Mouse (Mus musculus): ENCODE data around the gene Cpeb1. TPM values are rescaled to one million over a fixed set of nuclear protein-coding genes. Genes with fewer than 3 reads are reported as not detected.

The Cpeb1 gene
- polyA plus RNA-seq, 1 experiment from 2014 or later = 1.0 TPM

DNA sequence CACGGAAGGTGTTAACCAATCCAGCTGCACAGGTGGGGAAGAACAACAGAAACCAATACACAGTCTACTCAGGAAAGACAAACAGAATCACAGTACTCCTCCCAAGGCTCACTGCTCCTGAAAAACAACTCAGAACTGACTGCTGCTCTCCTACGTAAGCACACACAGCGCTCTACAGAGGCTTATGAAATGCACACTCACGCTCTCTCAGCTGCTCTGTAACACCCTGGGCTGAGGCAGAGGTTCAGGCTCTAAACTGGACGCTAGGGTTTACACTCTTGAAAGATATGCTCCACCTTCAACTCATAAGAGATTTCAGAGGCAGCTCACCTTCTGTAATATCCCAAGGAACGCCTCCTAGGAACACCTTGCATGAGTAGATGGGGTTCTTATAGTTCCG lies 98.3 kb downstream of the Cpeb1 start:
- no peak overlapping the region for H3K4me3 ChIP-seq (ENCODE audit: low read depth, low read length)
- H3K9me3 ChIP-seq (replicated peaks; ENCODE audit: control insufficient read depth, low read length) = no peaks in the 10 kb centered on the region
- H3K36me3 ChIP-seq (replicated peaks; ENCODE audit: control insufficient read depth, insufficient read depth, low read depth, low read length) = no peaks in the 10 kb centered on the region
- DNase-seq (ENCODE audit: low spot score) (no peak), ATAC-seq (replicated peaks; ENCODE audit: insufficient number of reproducible peaks, low FRiP score, low TSS enrichment, low read depth) (no peak)
- no peak overlapping the region for H3K4me2 ChIP-seq (ENCODE audit: low read depth, low read length)
- H3K4me1 ChIP-seq (ENCODE audit: control insufficient read depth, insufficient read depth, low read length) = no peaks in the 10 kb centered on the region
- 81% methylated on average over 7 of the region's 7 CpGs for WGBS
- H3K27ac ChIP-seq (replicated peaks; ENCODE audit: low read depth, low read length) = no peak overlapping the region
- no peaks in the 10 kb centered on the region for H3K27me3 ChIP-seq (ENCODE audit: control insufficient read depth, insufficient read depth, low read length)
- no peak overlapping the region for H3K9ac ChIP-seq (replicated peaks; ENCODE audit: low read length)

DNA sequence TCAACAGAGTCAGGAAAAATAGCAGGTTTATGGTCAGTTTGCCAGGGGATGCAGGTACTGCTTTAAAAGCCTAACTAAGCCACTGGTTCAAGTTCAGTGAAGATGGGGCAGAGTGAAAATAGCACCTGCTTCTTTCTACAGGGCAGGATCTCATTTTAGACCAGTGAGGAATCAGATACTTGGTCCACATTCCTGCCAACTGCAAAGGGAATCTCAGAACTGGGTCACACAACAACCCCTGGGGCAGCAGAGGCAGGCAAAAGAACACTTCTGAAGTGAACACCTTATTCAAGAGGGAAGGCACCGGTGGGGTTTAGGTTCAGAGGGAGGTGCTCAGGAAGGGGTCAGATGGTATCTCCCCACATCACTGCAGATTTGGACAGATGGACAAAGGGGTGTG lies 98.9 kb downstream of the Cpeb1 start:
- Histone ChIP-seq H3K9ac (replicated peaks; ENCODE audit: low read length) (no peak overlapping the region), H3K36me3 (replicated peaks; ENCODE audit: control insufficient read depth, insufficient read depth, low read depth, low read length) (no peaks in the 10 kb centered on the region), H3K9me3 (replicated peaks; ENCODE audit: control insufficient read depth, low read length) (no peaks in the 10 kb centered on the region), H3K4me2 (ENCODE audit: low read depth, low read length) (no peak overlapping the region), H3K27me3 (ENCODE audit: control insufficient read depth, insufficient read depth, low read length) (no peaks in the 10 kb centered on the region), H3K4me3 (ENCODE audit: low read depth, low read length) (no peak overlapping the region), H3K27ac (replicated peaks; ENCODE audit: low read depth, low read length) (no peak overlapping the region), H3K4me1 (ENCODE audit: control insufficient read depth, insufficient read depth, low read length) (no peaks in the 10 kb centered on the region)
- 78% methylated on average over 1 of the region's 1 CpGs for WGBS
- DNase-seq (ENCODE audit: low spot score) (no peak), ATAC-seq (replicated peaks; ENCODE audit: insufficient number of reproducible peaks, low FRiP score, low TSS enrichment, low read depth) (no peak)

DNA sequence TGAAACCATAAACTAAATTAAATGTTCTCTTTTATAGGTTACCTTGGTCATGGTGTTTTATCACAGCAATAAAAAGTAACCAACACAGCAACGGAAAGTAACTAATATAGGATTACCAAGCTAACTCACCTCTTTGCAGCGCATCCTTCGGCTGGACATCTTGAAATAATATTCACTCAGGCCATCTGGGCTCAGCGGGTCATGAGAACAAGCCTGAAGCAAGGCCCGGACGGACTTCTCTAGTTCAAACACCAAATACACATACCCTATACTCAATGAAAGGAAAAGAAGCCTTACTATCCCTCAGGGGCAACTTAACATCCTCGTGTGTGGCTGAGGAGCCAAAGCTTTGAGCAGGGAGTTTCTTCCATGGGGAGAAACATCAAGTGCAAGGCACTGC lies 99.5 kb downstream of the Cpeb1 start:
- Histone ChIP-seq H3K4me1 (ENCODE audit: control insufficient read depth, insufficient read depth, low read length) (no peaks in the 10 kb centered on the region), H3K27ac (replicated peaks; ENCODE audit: low read depth, low read length) (no peak overlapping the region), H3K9ac (replicated peaks; ENCODE audit: low read length) (no peak overlapping the region), H3K4me3 (ENCODE audit: low read depth, low read length) (no peak overlapping the region), H3K9me3 (replicated peaks; ENCODE audit: control insufficient read depth, low read length) (no peaks in the 10 kb centered on the region), H3K4me2 (ENCODE audit: low read depth, low read length) (no peak overlapping the region), H3K27me3 (ENCODE audit: control insufficient read depth, insufficient read depth, low read length) (no peaks in the 10 kb centered on the region), H3K36me3 (replicated peaks; ENCODE audit: control insufficient read depth, insufficient read depth, low read depth, low read length) (no peaks in the 10 kb centered on the region)
- no peak for DNase-seq (ENCODE audit: low spot score)
- ATAC-seq (replicated peaks; ENCODE audit: insufficient number of reproducible peaks, low FRiP score, low TSS enrichment, low read depth) = no peak
- WGBS = 60% methylated on average over 7 of the region's 7 CpGs

DNA sequence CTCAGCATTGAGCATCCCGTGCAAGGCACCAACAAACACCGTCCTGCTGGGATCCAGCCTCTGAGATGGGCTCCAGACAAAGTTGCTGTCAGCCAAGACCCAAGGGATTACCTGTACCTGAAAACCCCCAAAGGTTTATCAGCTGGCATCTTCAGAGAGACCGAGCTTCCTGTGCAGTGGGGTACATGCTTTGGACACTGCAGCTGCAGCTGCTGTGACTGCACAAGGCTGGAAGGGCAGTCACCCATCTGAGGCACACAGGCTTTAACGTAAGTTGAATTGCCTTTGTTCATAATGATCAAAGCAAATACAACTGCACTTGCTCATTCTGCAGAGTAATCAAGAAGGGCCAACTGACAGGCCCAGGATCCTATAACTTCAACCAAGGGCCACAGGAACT lies 103.4 kb downstream of the Cpeb1 start:
- DNase-seq (ENCODE audit: low spot score) (no peak), ATAC-seq (replicated peaks; ENCODE audit: insufficient number of reproducible peaks, low FRiP score, low TSS enrichment, low read depth) (no peak)
- H3K4me2 ChIP-seq (ENCODE audit: low read depth, low read length) = no peak overlapping the region
- WGBS = 81% methylated on average over 4 of the region's 4 CpGs
- no peak overlapping the region for H3K27ac ChIP-seq (replicated peaks; ENCODE audit: low read depth, low read length)
- no peaks in the 10 kb centered on the region for H3K9me3 ChIP-seq (replicated peaks; ENCODE audit: control insufficient read depth, low read length)
- no peaks in the 10 kb centered on the region for H3K4me1 ChIP-seq (ENCODE audit: control insufficient read depth, insufficient read depth, low read length)
- no peaks in the 10 kb centered on the region for H3K27me3 ChIP-seq (ENCODE audit: control insufficient read depth, insufficient read depth, low read length)
- H3K9ac ChIP-seq (replicated peaks; ENCODE audit: low read length) = no peak overlapping the region
- H3K4me3 ChIP-seq (ENCODE audit: low read depth, low read length) = no peak overlapping the region
- no peaks in the 10 kb centered on the region for H3K36me3 ChIP-seq (replicated peaks; ENCODE audit: control insufficient read depth, insufficient read depth, low read depth, low read length)

DNA sequence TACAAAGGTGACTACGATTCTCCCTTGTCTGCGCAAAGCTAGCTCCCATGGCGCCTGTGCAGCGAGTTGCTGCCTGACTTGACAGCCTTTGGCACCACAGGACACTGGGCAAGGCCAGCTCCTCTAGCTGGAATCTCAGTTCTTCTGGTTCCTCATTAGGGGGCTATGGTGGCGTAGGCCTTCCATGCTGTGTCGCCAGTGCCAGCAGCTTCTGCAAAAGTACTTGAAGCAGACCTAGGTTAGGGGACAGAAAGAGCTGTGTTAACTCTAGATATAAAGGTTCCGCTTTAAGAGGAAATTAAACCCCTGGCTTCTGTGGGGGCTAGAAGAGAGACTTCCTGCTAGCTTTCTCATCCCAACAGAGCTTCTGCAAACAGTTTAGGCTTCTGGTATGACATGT lies 107.1 kb downstream of the Cpeb1 start:
- WGBS = 64% methylated on average over 7 of the region's 7 CpGs
- no peak overlapping the region for H3K4me2 ChIP-seq (ENCODE audit: low read depth, low read length)
- H3K9ac ChIP-seq (replicated peaks; ENCODE audit: low read length) = no peak overlapping the region
- no peak for ATAC-seq (replicated peaks; ENCODE audit: insufficient number of reproducible peaks, low FRiP score, low TSS enrichment, low read depth)
- H3K27ac ChIP-seq (replicated peaks; ENCODE audit: low read depth, low read length) = no peak overlapping the region
- H3K36me3 ChIP-seq (replicated peaks; ENCODE audit: control insufficient read depth, insufficient read depth, low read depth, low read length) = no peaks in the 10 kb centered on the region
- no peak for DNase-seq (ENCODE audit: low spot score)
- no peaks in the 10 kb centered on the region for H3K27me3 ChIP-seq (ENCODE audit: control insufficient read depth, insufficient read depth, low read length)
- no peak overlapping the region for H3K4me3 ChIP-seq (ENCODE audit: low read depth, low read length)
- no peaks in the 10 kb centered on the region for H3K9me3 ChIP-seq (replicated peaks; ENCODE audit: control insufficient read depth, low read length)
- no peaks in the 10 kb centered on the region; the same call in 1 of the 2 replicates for H3K4me1 ChIP-seq (ENCODE audit: control insufficient read depth, insufficient read depth, low read length)

DNA sequence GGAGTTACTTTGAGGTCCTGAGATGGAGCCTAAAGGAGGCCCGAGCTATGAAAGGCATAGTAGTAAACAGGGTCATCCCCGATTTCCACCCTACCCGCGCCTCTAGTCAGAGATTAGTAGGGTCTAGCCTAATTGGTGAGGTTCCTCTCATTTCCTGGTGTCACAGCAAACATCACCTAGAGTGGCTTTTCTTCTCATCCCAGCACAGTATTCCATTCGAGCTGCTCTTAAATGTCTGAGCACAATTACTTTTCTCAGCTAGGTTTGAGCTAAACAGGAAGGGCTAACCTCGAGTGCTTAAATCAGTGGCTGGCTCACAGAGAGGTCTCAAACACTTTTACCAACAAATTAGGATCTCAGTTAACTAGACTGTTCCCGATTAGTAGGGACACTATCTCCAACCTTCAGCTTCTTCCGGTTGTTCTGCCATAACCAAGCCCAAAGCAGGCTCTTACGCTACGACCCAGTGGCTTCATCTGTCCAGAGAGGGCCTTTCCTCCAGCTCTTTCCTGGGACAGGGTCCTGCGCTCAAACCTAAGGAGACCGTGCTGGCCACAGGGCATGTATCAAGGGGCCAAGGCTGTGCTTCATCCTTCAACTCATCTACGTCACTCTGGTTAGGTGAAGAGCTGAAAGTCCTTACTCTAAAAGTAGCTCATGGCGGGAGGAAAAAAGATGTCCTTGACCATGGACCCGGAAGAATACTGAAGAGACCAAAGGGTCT lies 109.7 kb downstream of the Cpeb1 start:
- ATAC-seq (replicated peaks; ENCODE audit: insufficient number of reproducible peaks, low FRiP score, low TSS enrichment, low read depth) (no peak; the same call in 1 of the 2 replicates), DNase-seq (ENCODE audit: low spot score) (no peak)
- peaks cover 4% of the 10 kb centered on the region for H3K36me3 ChIP-seq (replicated peaks; ENCODE audit: control insufficient read depth, insufficient read depth, low read depth, low read length)
- WGBS = 58% methylated on average over 15 of the region's 15 CpGs
- no peak overlapping the region for H3K27ac ChIP-seq (replicated peaks; ENCODE audit: low read depth, low read length)
- H3K9ac ChIP-seq (replicated peaks; ENCODE audit: low read length) = peak overlapping the region; percentile 67
- no peaks in the 10 kb centered on the region for H3K27me3 ChIP-seq (ENCODE audit: control insufficient read depth, insufficient read depth, low read length)
- H3K4me3 ChIP-seq (ENCODE audit: low read depth, low read length) = peak overlapping the region; percentile 96
- H3K9me3 ChIP-seq (replicated peaks; ENCODE audit: control insufficient read depth, low read length) = no peaks in the 10 kb centered on the region
- no peaks in the 10 kb centered on the region; the same call in none of the 2 replicates for H3K4me1 ChIP-seq (ENCODE audit: control insufficient read depth, insufficient read depth, low read length)
- H3K4me2 ChIP-seq (ENCODE audit: low read depth, low read length) = peak overlapping the region; percentile 44

DNA sequence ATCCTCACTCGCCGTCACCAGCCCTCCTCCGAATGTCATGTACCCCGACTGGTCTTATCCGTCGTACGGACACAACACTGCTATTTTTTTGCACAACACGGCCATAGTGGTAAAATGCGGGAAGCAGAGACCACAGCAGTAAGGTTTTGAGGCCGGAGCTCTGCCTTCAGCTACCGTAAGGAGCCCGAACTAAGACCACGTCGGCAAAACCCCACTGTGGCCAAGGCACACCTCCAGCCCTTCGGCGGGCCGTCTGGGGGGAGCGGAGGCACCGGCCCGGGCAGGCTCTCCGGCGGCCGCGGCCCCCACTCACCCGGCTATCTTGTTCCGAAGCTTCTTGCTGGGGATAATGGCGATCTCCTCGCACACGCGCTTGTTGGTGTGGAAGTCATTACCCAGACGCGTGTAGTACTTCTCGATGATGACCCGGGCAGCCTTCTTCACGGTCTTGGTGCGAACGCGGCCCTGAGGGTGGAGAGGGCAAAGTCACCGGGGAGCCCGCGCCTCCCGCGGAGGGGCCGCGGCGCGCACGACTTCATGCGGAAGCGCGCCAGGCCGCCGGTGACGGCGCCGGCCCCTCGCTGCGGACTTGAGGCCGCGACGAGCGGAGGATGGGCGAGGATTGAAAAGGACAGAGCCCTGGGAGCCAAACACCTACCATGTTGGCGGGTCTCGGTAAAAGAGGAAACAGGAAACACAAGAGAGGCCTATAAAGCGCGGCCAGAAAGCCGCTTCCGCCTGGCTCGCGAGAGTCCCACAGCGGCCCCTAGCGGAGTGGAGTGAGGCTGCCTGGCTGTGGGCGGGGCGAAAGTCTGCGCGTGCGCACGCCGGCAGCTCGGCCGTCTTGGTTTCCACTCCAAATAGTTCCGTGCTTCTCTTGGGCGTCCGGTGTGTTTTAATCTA lies 110.5 kb downstream of the Cpeb1 start, which contains the start of gene Rps17:
Gene Rps17, minus strand, starts transcription at position 711 of the 903 bp plus-strand sequence.
- H3K27ac ChIP-seq (replicated peaks; ENCODE audit: low read depth, low read length) = peak within 1 kb of the TSS; percentile 83
- H3K4me3 ChIP-seq (ENCODE audit: low read depth, low read length) = peak within 1 kb of the TSS; percentile 96
- ATAC-seq (replicated peaks; ENCODE audit: insufficient number of reproducible peaks, low FRiP score, low TSS enrichment, low read depth) = peak; percentile 85
- DNase-seq (ENCODE audit: low spot score) = peak; percentile 94
- H3K27me3 ChIP-seq (ENCODE audit: control insufficient read depth, insufficient read depth, low read length) = no peaks in the 10 kb centered on the region
- no peaks in the 10 kb centered on the region; the same call in none of the 2 replicates for H3K4me1 ChIP-seq (ENCODE audit: control insufficient read depth, insufficient read depth, low read length)
- H3K9me3 ChIP-seq (replicated peaks; ENCODE audit: control insufficient read depth, low read length) = no peaks in the 10 kb centered on the region
- peak within 1 kb of the TSS; percentile 99 for H3K9ac ChIP-seq (replicated peaks; ENCODE audit: low read length)
- peak within 1 kb of the TSS; percentile 50 for H3K4me2 ChIP-seq (ENCODE audit: low read depth, low read length)
- H3K36me3 ChIP-seq (replicated peaks; ENCODE audit: control insufficient read depth, insufficient read depth, low read depth, low read length) = peaks cover 4% of the 10 kb centered on the region
- WGBS = under 1% methylated on average over 78 of the region's 85 CpGs

DNA sequence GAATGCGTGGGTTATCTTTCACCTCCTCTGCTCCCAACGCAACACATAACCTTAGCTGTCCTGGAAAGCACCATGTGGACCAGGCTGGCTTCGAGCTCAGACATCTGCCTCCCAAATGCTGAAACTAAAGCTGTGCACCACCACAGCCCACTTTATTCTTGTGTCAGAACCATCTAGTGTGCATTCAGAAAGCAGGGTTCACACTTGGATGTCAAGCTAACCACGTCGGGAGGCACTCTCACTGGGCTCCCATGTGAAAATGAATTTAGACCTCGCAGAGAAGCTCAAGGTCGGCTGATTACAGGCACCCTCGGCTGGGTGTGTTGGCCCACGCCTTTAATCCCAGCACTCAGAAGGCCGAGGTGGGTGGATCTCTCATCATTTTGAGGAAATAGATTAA lies 111.4 kb downstream of the Cpeb1 start:
- ATAC-seq (replicated peaks; ENCODE audit: insufficient number of reproducible peaks, low FRiP score, low TSS enrichment, low read depth) = no peak
- H3K4me2 ChIP-seq (ENCODE audit: low read depth, low read length) = peak overlapping the region; percentile 50
- no peak overlapping the region for H3K27ac ChIP-seq (replicated peaks; ENCODE audit: low read depth, low read length)
- WGBS = 16% methylated on average over 10 of the region's 10 CpGs
- no peak for DNase-seq (ENCODE audit: low spot score)
- peaks cover 4% of the 10 kb centered on the region for H3K36me3 ChIP-seq (replicated peaks; ENCODE audit: control insufficient read depth, insufficient read depth, low read depth, low read length)
- H3K9me3 ChIP-seq (replicated peaks; ENCODE audit: control insufficient read depth, low read length) = no peaks in the 10 kb centered on the region
- peak overlapping the region; percentile 99 for H3K9ac ChIP-seq (replicated peaks; ENCODE audit: low read length)
- peak overlapping the region; percentile 96 for H3K4me3 ChIP-seq (ENCODE audit: low read depth, low read length)
- H3K4me1 ChIP-seq (ENCODE audit: control insufficient read depth, insufficient read depth, low read length) = no peaks in the 10 kb centered on the region; the same call in none of the 2 replicates
- H3K27me3 ChIP-seq (ENCODE audit: control insufficient read depth, insufficient read depth, low read length) = no peaks in the 10 kb centered on the region

Measured in embryonic facial prominence, embryonic 11.5 days (tissue).